Mouse (Mus musculus) liver, adult 2 months (tissue): ENCODE data around the gene Ccn2.

Experiments
- CTCF ChIP-seq: fragments of 200-500 bp; IDR thresholded peaks from 2 replicates; pipeline ENCODE4 v1.5.1; 2011; ENCODE audit warnings: low read depth, low read length, control low read depth
- POLR2A ChIP-seq: fragments of 200-500 bp; IDR thresholded peaks from 2 replicates; pipeline ENCODE4 v1.6.1; 2011; ENCODE audit warnings: low read length, control low read depth; ENCODE audit not compliant: insufficient read depth; ENCODE audit errors: extremely low read depth

- peak; percentile 84 for TF ChIP-seq CTCF
- no peak for TF ChIP-seq POLR2A
These were observed 35.3 kb downstream of the Ccn2 start for GRCm38 (mm10) chr10:24630469-24631081.
